Mouse (Mus musculus): ENCODE results near the gene P4ha1.
A peak's percentile ranks its signal among the peaks of the same experiment; 100 is the strongest.
"Not testable (repeated sequence)": the region's sequence is repeated elsewhere in the genome, so short reads cannot be mapped to it uniquely, and the experiment has no call there.

The P4ha1 gene

DNA sequence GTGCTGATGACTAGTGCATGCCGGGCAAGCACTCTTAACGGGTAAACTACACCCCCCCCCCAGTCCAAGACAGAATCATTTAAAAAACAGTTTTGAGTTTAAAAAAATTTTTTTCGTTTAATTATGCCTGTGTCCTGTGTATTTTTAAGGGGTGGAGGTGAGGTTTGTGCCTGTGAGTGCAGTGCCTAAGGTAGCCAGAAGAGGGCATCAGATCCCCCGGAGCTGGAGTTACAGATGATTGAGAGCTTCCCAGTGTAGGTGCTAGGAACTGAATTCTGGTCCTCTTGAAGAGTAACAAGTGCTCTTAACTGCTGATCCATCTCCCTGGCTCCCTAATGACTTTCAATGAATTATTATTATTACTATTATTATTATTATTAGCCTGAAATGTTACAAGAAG, 55.6 kb downstream of the P4ha1 start:
- DNase-seq, result no peak

DNA sequence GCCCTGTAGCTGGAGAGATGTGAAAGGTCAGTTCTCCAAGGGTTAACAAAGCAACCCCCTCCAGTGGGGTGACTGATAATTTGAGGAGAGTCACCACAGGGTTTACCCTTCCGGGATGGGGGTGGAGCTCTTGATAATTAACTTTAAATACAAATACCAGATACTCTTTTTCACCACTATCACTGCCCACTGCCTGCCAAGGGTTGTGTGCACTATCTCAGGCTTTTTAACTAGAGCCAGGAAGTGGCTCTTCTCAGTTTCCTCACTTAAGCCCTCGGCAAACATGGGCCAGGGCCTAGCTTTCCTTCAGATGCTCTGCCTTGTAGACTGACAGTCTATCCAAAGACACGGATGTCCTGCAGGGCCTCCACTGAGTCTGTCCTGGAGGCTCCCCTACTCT, 56.8 kb downstream of the P4ha1 start:
- no peak for DNase-seq

DNA sequence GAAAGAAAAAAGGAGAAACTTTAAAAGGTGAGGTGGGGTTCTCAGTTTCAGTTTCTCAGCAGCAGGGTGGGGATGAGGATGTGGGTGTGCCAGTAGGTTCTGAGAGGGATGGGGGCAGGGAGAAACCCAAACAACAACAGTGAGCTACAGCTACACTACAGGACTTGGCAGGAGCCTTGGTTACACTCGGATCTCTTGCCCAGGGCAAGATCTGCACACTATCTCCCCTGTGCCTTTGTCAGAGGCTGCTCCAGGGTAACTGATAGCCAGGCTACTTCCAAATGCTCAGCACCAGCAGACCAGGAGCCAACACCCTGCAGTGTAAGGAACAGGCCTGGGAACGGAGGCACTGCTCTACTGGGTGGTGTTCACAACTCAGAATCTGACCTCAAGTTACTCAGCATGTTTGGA, 57.3 kb downstream of the P4ha1 start:
- no peak for DNase-seq

DNA sequence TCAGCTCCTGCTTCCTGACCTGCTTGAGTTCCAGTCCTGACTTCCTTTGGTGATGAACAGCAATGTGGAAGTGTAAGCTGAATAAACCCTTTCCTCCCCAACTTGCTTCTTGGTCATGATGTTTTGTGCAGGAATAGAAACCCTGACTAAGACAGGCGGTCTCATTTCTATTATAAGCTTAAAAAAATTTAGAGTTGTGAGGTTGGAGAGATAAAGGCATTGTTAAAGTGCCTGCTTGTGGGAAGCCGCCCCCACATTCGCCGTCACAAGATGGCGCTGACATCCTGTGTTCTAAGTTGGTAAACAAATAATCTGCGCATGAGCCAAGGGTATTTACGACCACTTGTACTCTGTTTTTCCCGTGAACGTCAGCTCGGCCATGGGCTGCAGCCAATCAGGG, 58.5 kb downstream of the P4ha1 start:
- DNase-seq, result not testable (repeated sequence)

DNA sequence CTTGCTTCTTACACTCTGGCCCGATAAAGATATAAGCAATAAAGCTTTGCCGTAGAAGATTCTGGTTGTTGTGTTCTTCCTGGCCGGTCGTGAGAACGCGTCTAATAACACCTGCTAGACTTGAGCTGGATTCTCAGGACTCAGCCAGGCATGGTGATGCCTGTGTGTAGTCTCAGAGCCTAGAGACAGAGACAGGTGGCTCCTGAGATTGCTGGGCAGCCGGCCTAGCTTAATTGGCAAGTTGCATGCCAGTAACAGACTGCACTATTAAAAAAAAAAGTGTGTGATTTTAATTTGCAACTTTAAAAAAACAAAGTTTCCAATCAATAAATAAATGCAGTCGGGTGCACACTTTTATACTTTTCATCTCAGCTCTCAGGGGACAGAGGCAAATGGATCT, 63.9 kb downstream of the P4ha1 start:
- peak; percentile 74 for DNase-seq

DNA sequence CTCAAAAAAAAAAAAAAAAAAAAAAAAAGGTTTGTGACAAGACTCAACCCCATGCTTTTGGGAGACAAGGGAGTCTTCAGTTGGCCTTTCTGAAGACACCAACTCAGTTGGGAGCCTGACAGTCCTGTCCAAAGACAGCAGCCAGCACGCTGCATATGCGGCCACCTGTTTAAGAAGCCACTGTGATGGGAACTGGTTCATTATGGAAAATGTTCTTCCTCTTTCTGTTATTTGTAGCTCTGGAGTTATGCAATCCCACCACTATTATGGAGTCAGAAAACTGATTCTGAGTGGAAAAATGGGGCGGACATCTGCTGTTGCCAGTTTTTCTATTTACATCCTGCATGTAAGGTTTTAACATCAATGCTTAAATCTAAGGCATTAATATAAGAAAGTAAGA, 66.6 kb downstream of the P4ha1 start:
- peak; percentile 44 for DNase-seq

DNA sequence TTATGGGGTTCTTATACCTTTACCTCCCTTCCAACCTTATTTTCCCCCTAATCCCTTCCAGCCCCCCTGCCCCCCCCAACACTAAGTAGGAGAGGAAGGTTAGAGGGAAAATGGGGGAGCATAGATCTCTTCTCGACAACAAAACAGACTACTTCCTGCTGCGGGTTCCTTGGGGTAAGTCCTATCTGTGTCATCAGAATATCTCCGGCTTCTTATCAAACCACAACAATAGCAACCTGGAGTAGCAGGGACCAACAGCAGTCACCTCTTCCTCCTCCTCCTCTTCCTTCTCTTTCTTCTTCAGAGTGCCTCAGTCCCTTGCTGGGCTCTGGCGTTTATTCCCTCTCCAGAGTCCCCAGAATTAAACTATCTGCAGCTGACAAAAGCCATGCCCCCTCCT, 68.8 kb downstream of the P4ha1 start:
- no peak for DNase-seq

DNA sequence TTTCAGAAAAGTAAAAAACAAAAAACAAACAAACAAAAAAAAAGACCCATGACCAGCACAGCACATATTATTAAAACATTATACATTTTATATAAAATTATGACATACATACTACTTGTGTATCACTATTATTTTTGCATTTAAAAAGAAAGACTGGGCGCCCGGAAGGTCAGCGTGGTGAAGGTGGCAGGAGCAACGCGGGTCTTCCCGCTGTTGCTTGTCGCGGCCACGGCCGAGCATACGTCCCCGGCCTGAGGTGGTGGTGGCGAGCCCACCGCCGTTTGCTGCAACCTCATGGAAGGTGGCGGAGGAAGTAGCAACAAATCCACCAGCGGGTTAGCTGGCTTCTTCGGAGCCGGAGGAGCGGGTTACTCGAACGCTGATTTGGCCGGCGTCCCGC, 72.4 kb downstream of the P4ha1 start, which contains the start of gene Gm10273:
TSS of gene Gm10273 (plus strand) at position 172 of the 400 bp plus-strand sequence.
- not testable (repeated sequence) for DNase-seq

DNA sequence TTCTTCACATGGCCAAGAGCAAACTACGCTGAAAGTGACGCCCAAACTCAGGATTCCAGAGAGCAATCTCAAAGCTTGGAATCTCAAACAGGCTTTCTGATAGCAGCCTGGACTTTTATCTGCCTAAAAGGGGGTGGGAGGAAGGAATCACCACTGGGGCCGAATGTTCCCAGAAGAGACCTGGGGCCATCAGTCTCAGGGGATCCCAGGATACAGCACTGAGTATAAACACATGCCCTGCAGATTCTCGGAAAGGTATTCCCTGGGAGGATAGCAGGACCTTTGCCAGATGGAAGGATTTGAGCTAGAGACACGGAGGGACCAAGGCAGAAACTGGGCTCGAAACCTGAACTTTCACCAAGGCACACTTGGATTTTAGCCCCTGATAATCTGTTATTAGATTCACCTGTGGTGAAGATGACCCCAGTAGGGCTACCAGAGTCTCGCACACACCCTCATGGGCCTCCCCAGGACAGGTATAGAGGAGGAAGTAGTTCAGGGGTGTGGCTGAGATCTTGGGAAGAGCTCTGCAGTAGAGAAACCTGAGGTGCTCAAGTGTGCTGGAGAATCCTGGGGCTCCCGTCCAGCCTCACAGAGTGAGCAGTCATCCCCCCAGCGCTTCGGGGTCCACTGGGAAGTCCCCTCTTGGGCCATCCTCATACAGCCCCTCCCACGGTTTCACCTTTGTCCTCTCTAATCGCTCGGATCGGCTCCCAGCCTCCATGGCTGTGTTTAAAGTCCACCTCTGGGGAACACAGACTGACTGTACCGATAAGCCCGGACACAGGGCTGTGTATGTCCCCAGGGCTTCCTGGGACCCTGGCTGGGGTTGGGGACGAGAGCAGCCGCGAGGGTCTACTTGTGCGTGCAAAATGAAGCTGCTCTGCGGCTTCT, 80.0 kb downstream of the P4ha1 start, which contains the start of gene Pla2g12b:
TSS of gene Pla2g12b (plus strand) at position 762 of the 894 bp plus-strand sequence.
- DNase-seq, result no peak

DNA sequence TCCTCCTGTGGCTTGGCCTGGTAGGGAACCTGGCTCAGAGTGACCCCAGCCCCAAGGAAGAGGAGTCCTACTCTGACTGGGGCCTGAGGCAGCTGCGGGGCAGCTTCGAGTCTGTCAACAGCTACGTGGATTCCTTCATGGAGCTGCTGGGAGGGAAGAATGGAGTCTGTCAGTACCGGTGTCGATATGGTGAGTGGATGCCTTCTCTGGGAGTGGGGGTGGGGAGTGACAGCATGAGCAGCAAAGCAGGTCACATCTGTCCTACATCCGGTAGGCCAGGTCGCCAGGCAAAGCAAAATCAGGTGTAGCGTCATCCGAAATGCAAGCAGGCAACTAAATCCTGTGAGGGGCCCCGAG, 80.7 kb downstream of the P4ha1 start:
- no peak for DNase-seq

DNA sequence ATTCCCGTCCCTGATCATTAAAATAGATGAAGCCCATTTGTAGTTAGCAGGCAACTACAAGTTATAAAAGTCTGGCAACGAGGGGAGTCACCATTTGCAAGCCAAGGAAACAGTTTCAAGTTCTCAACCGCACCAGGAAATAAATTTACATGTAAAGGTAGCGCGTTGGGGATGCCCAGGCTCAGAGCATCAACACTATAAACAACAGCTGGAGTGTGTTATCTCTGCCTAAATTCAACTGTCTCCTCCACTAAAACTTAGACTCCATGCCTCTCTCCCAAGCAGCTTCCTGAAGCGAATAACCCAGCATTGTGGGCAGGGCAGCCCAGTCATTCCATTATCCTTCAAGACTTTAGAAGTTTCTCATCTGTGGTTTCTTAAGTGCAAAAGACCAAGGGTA, 85.4 kb downstream of the P4ha1 start:
- DNase-seq, result no peak

DNA sequence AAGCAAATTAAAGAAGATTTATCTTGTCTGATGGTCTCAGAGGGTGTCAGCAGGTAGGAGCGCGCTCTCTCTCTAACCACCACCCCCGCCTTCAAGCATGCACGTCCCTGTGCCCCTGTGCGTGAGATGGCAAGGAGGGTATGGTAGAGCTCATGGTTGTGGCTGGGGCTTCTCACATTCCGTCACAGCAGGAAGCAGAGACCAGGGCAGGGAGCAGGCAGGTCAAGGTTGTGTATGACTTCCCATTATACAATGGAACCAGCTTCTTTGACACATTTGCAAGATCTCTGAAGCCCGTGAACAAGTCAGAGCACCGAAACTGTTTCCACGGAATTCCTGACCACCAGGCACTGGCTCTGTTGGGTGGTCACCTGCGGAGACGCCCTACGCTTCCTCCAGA, 87.2 kb downstream of the P4ha1 start:
- no peak for DNase-seq

DNA sequence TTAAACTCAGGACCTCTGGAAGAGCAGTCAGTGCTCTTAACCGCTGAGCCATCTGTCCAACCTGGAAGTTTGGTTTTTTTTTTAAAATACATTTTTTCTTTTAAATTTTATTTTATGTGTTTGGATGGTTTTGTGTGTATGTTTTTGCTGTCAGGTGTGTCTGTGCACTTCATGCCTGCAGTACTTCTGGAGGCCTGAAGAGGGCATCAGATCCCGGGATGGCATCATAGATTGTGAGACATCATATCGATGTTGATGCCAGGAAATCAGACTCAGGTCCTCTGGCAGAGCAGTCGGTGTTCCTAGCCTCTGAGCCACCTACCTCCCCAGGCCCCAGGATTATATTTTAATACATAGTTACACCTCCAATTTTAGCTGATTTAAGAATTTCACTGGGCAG, 90.6 kb downstream of the P4ha1 start:
- DNase-seq, result no peak

DNA sequence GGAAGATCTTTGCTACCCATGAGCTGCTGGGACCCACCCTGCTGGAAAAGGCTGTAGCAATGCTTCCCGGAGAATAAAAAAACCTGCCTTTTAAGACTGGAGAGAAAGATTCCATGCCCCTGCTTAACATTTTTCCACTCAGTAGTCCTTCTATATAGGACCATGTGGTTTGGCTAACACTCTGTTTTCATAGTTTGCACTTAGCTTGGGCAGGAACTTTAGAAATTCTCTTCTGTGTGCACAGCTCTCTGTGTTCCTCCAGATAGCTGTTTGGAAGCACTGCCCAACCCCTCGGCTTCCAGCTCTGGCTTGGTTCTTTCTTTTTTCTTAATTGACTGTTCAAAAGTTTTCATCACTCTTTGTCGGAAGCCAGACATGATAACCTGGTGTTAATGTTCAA, 93.5 kb downstream of the P4ha1 start:
- DNase-seq, result no peak

DNA sequence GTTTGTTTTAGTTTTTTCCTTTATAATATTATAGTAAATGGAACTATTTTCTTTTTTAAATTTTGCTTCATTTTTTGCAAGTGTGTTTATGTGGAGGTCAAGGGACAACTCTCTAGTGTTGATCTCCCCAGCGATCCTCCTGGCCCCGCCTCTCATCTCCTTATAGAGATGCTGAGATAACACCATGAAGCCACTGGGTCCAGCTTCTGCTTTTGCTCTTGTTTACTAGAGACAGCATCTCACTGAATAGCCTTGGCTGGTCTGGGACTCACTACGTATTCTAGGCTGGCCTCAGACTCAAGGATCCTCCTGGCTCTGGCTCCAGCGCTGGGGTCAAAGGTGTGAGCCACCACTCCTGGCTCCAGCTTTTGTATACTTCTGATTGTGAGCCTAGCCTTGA, 96.4 kb downstream of the P4ha1 start:
- no peak for DNase-seq
